Mouse (Mus musculus) liver, embryonic 11.5 days (tissue): ENCODE measurements around the gene Fndc4. TPM values are rescaled to one million over a fixed set of nuclear protein-coding genes. Genes with fewer than 3 reads are reported as not detected.

ENCODE experiments used
- ATAC-seq: fragments of 200-750 bp; cut with Nextera tagmentation; replicated peaks from 2 replicates; pipeline ENCODE4 v1.8.0; 2017; ENCODE audit warnings: moderate number of reproducible peaks, mild to moderate bottlenecking, moderate TSS enrichment, moderate library complexity; ENCODE audit not compliant: low FRiP score
- DNase-seq: peaks from one replicate; pipeline ENCODE4 v3.0.0-alpha.2; 2017; ENCODE audit warnings: low spot score
- H3K27ac ChIP-seq: fragments of 300-500 bp; sonication (generic); 2 replicates; pipeline ENCODE4 v1.5.1; 2014; ENCODE audit warnings: mild to moderate bottlenecking, low read depth, low read length, control low read depth
- H3K27me3 ChIP-seq: fragments of 300-500 bp; sonication (generic); replicated peaks from 2 replicates; pipeline ENCODE4 v1.6.1; 2014; ENCODE audit warnings: low read length, mixed read lengths; ENCODE audit not compliant: control insufficient read depth, insufficient read depth
- H3K36me3 ChIP-seq: fragments of 300-500 bp; sonication (generic); 2 replicates; pipeline ENCODE4 v1.6.1; 2014; ENCODE audit warnings: mild to moderate bottlenecking, low read length, moderate library complexity, mixed read lengths; ENCODE audit not compliant: control insufficient read depth, insufficient read depth
- H3K4me1 ChIP-seq: fragments of 300-500 bp; sonication (generic); replicated peaks from 2 replicates; pipeline ENCODE4 v1.6.1; 2014; ENCODE audit warnings: low read length, mixed read lengths; ENCODE audit not compliant: control insufficient read depth, insufficient read depth
- H3K4me2 ChIP-seq: fragments of 300-500 bp; sonication (generic); 2 replicates; pipeline ENCODE4 v1.6.1; 2014; ENCODE audit warnings: mild to moderate bottlenecking, control low read depth, moderate library complexity
- H3K4me3 ChIP-seq: fragments of 300-500 bp; sonication (generic); 2 replicates; pipeline ENCODE4 v1.5.1; 2014; ENCODE audit warnings: low read depth, low read length, control low read depth
- H3K9ac ChIP-seq: fragments of 300-500 bp; sonication (generic); 2 replicates; pipeline ENCODE4 v1.6.1; 2014; ENCODE audit warnings: low read depth, low read length, control low read depth
- H3K9me3 ChIP-seq: fragments of 300-500 bp; sonication (generic); 2 replicates; pipeline ENCODE4 v1.6.1; 2016; ENCODE audit warnings: low read length, inconsistent platforms, mixed read lengths; ENCODE audit not compliant: control insufficient read depth
- WGBS: fragments of 180-500 bp; shearing (Covaris S2); extraction: QIAGEN DNeasy Blood & Tissue Kit; methylation state at CpG from one replicate; pipeline ENCODE4 v1.1.7; 2014; 5-methylcytosine and 5-hydroxymethylcytosine counted together
- polyA plus RNA-seq: library from polyadenylated mRNA; unstranded; fragments of >200 nt; fragmentation: Nextera tagmentation; extraction: Ambion mirVana; gene quantifications from 2 replicates; pipeline ENCODE4 v1.2.1, GENCODE M21; 2014

Fndc4 gene
- polyA plus RNA-seq, 1 experiment from 2014 or later = 24.2 TPM

- no peak overlapping the region for H3K4me2 ChIP-seq
- WGBS = 94% methylated on average over 8 of the region's 8 CpGs
- DNase-seq (peak; percentile 30), ATAC-seq (no peak)
- H3K9ac ChIP-seq = no peak overlapping the region
- H3K9me3 ChIP-seq = no peaks in the 10 kb centered on the region
- no peaks in the 10 kb centered on the region for H3K27me3 ChIP-seq
- H3K4me3 ChIP-seq = no peak overlapping the region
- H3K27ac ChIP-seq = no peak overlapping the region
- H3K4me1 ChIP-seq = peaks cover 6% of the 10 kb centered on the region; the same call in 1 of the 2 replicates
- H3K36me3 ChIP-seq = peaks cover 22% of the 10 kb centered on the region
These were observed 42.1 kb downstream of the Fndc4 start for GRCm38 (mm10) chr5:31253806-31254205.

GRCm38 (mm10) chr5:31252795-31253545, 42.9 kb downstream of the Fndc4 start:
- DNase-seq (peak; percentile 30), ATAC-seq (no peak)
- Histone ChIP-seq H3K27me3 (no peaks in the 10 kb centered on the region), H3K4me3 (no peak overlapping the region), H3K9me3 (no peaks in the 10 kb centered on the region), H3K4me1 (peaks cover 6% of the 10 kb centered on the region; the same call in 1 of the 2 replicates), H3K27ac (no peak overlapping the region), H3K9ac (no peak overlapping the region), H3K36me3 (peaks cover 28% of the 10 kb centered on the region), H3K4me2 (peak overlapping the region; percentile 33; the same call in 1 of the 2 replicates)
- WGBS = 82% methylated on average over 16 of the region's 16 CpGs

- peaks cover 6% of the 10 kb centered on the region; the same call in 1 of the 2 replicates for H3K4me1 ChIP-seq
- no peaks in the 10 kb centered on the region for H3K27me3 ChIP-seq
- peak overlapping the region; percentile 60 for H3K4me2 ChIP-seq
- H3K36me3 ChIP-seq = peaks cover 28% of the 10 kb centered on the region
- ATAC-seq (peak; percentile 9; the same call in 1 of the 2 replicates), DNase-seq (no peak)
- no peak overlapping the region for H3K9ac ChIP-seq
- H3K9me3 ChIP-seq = no peaks in the 10 kb centered on the region
- H3K27ac ChIP-seq = no peak overlapping the region
- peak overlapping the region; percentile 47 for H3K4me3 ChIP-seq
- 57% methylated on average over 10 of the region's 10 CpGs for WGBS
These were observed 43.7 kb downstream of the Fndc4 start for GRCm38 (mm10) chr5:31252151-31252550.

GRCm38 (mm10) chr5:31251541-31252101, 44.3 kb downstream of the Fndc4 start, which contains the start of gene Krtcap3:
Gene Krtcap3, plus strand, starts transcription at chr5:31251691.
- Histone ChIP-seq H3K4me3 (peak within 1 kb of the TSS; percentile 47), H3K27ac (no peak within 1 kb of the TSS), H3K27me3 (no peaks in the 10 kb centered on the region), H3K4me1 (peaks cover 6% of the 10 kb centered on the region; the same call in 1 of the 2 replicates), H3K9ac (peak within 1 kb of the TSS; percentile 56), H3K4me2 (peak within 1 kb of the TSS; percentile 60), H3K9me3 (no peaks in the 10 kb centered on the region), H3K36me3 (peaks cover 28% of the 10 kb centered on the region)
- 48% methylated on average over 47 of the region's 47 CpGs for WGBS
- peak; percentile 76 for ATAC-seq
- peak; percentile 57 for DNase-seq

DNA sequence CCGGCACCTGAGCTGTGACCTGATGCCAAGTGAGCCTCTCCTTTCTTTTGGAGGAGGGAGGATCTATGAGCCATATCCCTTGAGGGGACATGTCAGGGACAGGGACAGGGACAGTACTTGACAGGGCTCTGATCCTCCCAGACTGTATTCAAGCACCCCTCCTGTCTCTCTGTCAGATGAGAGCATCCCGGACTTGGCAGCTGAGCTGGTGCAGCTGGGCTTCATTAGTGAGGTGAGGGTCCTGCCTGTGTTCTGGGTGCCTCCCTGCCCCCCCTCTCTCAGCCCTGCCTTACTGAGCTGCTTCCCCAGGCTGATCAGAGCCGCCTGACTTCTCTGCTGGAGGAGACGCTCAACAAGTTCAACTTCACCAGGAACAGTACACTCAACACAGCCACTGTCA, 45.2 kb downstream of the Fndc4 start:
- 65% methylated on average over 4 of the region's 4 CpGs for WGBS
- no peak overlapping the region for H3K4me3 ChIP-seq

More for the DNA sequence above, 45.2 kb downstream of the Fndc4 start:
- Histone ChIP-seq H3K4me1 (peaks cover 6% of the 10 kb centered on the region; the same call in 1 of the 2 replicates), H3K4me2 (no peak overlapping the region), H3K27me3 (no peaks in the 10 kb centered on the region), H3K9ac (no peak overlapping the region), H3K27ac (no peak overlapping the region), H3K36me3 (peaks cover 34% of the 10 kb centered on the region), H3K9me3 (no peaks in the 10 kb centered on the region)
- ATAC-seq = no peak
- DNase-seq = no peak

Other genes starting within 250 kb of the Fndc4 start
- gene Atraid, start 247.8 kb downstream of the Fndc4 start, polyA plus RNA-seq = 68.5 and 72.4 TPM in 2 replicates
- 9.3 and 10.3 TPM in 2 replicates for gene Slc5a6, start 247.2 kb downstream of the Fndc4 start, polyA plus RNA-seq
- gene Cad, start 241.3 kb downstream of the Fndc4 start, polyA plus RNA-seq = 65.0 and 66.0 TPM in 2 replicates
- gene Dnajc5g, start 189.8 kb downstream of the Fndc4 start, polyA plus RNA-seq = not detected in 2 replicates
- 1.1 and 1.4 TPM in 2 replicates for gene Slc30a3, start 187.8 kb downstream of the Fndc4 start, polyA plus RNA-seq
- 0.43 TPM in 1 of 2 replicates, not detected in the other for gene Trim54, start 179.4 kb downstream of the Fndc4 start, polyA plus RNA-seq
- not detected in 2 replicates for gene Ucn, start 157.3 kb downstream of the Fndc4 start, polyA plus RNA-seq
- gene Mpv17, start 141.8 kb downstream of the Fndc4 start, polyA plus RNA-seq = 40.9 and 50.4 TPM in 2 replicates
- 0.64 and 1.5 TPM in 2 replicates for gene Gm29609, start 116.2 kb downstream of the Fndc4 start, polyA plus RNA-seq
- 77.2 and 79.5 TPM in 2 replicates for gene Gtf3c2, start 115.9 kb downstream of the Fndc4 start, polyA plus RNA-seq
- 87.6 and 94.7 TPM in 2 replicates for gene Snx17, start 102.9 kb downstream of the Fndc4 start, polyA plus RNA-seq
- 93.2 and 98.1 TPM in 2 replicates for gene Eif2b4, start 102.7 kb downstream of the Fndc4 start, polyA plus RNA-seq
- gene Zfp513, start 93.8 kb downstream of the Fndc4 start, polyA plus RNA-seq = 4.7 and 6.2 TPM in 2 replicates
- 220 and 242 TPM in 2 replicates for gene Ppm1g, start 75.4 kb downstream of the Fndc4 start, polyA plus RNA-seq
- gene Nrbp1, start 55.2 kb downstream of the Fndc4 start, polyA plus RNA-seq = 95.6 and 98.1 TPM in 2 replicates
- gene Gm9970, start 54.8 kb downstream of the Fndc4 start, polyA plus RNA-seq = 0.36 TPM in 1 of 2 replicates, not detected in the other
- gene Krtcap3, start 44.4 kb downstream of the Fndc4 start, polyA plus RNA-seq = 11.6 and 12.0 TPM in 2 replicates
- 15.3 and 17.4 TPM in 2 replicates for gene Ift172, start 5.0 kb downstream of the Fndc4 start, polyA plus RNA-seq
- 11.3 and 12.1 TPM in 2 replicates for gene Gckr, start 1.4 kb upstream of the Fndc4 start, polyA plus RNA-seq
- 39.7 and 40.9 TPM in 2 replicates for gene Zfp512, start 156.4 kb upstream of the Fndc4 start, polyA plus RNA-seq
- 0.14 TPM in 1 of 2 replicates, not detected in the other for gene 4930548H24Rik, start 189.7 kb upstream of the Fndc4 start, polyA plus RNA-seq
- gene Gpn1, start 198.7 kb upstream of the Fndc4 start, polyA plus RNA-seq = 50.3 and 55.3 TPM in 2 replicates
- gene Slc4a1ap, start 230.9 kb upstream of the Fndc4 start, polyA plus RNA-seq = 25.7 and 32.9 TPM in 2 replicates
- gene Supt7l, start 231.7 kb upstream of the Fndc4 start, polyA plus RNA-seq = 18.5 and 18.6 TPM in 2 replicates